Mouse (Mus musculus): ENCODE results near the gene Bhlha9.

DNA sequence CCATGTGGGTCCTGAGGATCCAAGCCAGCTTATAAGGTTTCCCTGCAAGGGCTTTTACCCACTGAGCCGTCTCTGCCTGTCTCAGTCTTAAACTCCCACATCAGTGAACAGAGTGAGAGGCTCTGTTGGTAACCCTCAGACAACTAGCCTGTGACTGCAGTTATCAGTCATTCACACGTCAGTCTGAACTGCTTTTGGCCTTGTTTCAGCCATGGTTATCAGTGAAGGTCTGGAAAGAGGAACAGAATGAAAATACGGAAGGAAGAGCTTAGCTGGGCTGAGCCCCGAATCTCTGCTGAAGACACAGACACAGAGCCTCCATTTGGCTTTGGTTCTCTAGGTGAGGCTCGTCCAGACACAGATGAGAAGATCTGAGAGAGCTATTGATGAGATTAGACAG is 43.7 kb upstream of the Bhlha9 start:
- TF ChIP-seq CTCF (IDR thresholded peaks at IDR 0.05; ENCODE audit: borderline replicate concordance, control insufficient read depth, extremely low read depth, insufficient read depth, low read length, poor library complexity) (no peak), POLR2A (IDR thresholded peaks at IDR 0.05; ENCODE audit: control insufficient read depth, extremely low read depth, insufficient read depth, low read length, poor library complexity) (no peak)
